Mouse (Mus musculus) activated CD4-positive, CD25-positive, alpha-beta regulatory T cell, adult 4 months (primary cell): ENCODE data around the gene Atg3. TPM values are rescaled to one million over a fixed set of nuclear protein-coding genes. Genes with fewer than 3 reads are reported as not detected.

Source experiments
- ATAC-seq: one replicate; pipeline ENCODE4 v1.8.0; 2017
- polyA plus RNA-seq, 2 experiments: library from polyadenylated mRNA; unstranded; fragments of 100-300 nt; shearing (Covaris generic); gene quantifications; one replicate each; pipeline ENCODE4 v1.2.1; 2017

The Atg3 gene
- polyA plus RNA-seq, 2 experiments from 2014 or later: 16.8 to 21.4 TPM

DNA sequence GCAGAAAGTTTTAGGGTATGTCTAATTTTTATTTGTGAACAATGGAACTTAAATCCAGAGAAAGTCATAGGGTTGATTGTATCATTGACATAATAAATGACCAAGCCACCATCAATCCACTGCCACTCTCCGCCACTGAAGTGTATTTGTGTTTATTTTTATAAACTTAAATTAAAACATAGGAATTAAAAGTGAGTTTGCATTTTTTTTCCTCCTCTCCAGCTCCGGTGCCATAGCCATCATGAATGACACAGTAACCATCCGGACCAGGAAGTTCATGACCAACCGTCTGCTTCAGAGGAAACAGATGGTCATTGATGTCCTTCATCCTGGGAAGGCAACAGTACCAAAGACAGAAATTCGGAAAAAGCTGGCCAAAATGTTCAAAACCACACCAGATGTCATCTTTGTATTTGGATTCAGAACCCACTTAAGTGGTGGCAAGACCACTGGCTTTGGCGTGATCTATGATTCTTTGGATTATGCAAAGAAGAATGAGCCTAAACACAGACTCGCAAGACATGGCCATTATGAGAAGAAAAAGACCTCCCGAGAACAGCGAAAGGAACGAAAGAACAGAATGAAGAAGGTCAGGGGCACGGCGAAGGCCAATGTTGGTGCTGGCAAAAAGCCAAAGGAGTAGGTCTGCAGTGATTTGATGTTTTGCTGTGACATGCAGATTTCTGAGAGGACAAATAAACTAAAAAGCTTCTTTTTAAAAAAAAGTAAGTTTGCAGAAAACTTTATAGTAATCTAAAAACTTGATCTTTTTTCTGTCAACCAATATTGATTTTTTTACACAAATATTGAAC is 46.5 kb downstream of the Atg3 start:
- ATAC-seq: no peak

DNA sequence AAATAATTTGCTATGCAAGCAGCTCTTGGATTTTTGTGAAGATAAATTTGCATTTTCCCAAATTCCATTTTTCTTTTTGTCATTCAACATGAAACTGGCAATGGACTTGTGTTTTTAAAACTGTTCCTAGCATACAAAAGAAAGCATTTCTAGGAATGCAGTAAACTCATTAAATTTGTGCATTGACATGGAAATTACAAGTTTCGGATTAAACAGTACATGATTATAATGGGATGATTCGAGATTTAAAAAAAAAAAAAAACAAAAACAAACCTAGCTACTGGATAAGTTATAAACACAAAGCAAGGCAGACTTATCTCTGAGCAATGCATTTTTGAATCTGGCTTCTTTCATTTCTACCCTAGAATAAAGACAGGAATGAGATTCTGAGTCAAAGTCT is 63.4 kb downstream of the Atg3 start:
- ATAC-seq: no peak

DNA sequence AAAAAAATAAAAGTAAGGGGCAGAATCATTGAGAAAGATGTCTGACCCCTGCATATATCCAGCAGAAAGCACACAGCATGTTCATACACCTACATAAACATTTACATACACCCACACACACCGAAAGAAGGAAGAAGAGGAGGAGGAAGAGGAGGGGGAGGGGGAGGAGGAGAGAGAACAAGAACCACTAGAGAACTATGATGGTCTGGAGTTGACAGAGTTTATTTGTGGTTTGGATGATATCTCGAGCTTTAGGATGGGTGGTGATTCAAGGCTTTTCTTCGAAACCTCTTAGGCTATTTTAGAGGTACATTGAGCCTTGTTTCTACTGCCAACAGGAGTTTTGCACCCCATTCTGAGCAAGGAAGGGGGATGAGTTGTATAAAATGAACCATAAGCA is 64.2 kb downstream of the Atg3 start:
- ATAC-seq: no peak

DNA sequence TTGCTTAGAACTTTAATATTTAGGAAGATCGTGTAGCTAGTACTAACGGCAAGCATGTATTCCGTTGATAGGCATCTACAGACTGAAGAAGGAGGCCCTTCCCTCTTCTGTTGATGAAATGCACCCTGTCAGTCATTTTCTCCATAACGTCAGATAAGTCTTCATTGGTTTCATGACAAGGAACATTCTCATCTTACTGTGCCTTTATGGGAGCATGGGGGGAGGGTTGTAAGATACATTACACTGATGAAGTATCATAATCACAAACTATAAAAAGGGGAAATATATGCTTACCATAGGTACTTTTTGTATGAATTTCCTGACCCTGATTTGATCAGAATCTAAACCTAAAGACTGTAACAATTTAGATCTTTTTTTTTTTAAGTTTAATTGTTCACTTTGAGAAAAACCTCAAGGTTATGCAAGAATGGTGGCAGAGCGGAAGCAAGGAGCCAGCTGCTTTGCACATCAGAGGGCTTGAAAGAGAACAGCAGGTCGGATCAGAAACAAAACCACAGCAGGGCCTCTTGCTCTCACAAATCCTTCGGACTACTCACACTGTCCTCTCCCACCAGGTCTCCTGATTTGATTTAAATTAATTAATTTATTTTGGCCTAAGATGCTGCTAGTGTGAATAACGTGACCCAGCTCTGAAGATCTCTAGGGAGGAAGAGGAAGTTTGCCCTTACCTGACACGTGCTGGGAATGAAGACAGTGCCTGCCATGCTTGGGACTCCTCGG is 65.2 kb downstream of the Atg3 start, which contains the start of gene Btla:
Gene Btla, plus strand, starts transcription at position 668 of the 741 bp plus-strand sequence.
- peak; percentile 69 for ATAC-seq

DNA sequence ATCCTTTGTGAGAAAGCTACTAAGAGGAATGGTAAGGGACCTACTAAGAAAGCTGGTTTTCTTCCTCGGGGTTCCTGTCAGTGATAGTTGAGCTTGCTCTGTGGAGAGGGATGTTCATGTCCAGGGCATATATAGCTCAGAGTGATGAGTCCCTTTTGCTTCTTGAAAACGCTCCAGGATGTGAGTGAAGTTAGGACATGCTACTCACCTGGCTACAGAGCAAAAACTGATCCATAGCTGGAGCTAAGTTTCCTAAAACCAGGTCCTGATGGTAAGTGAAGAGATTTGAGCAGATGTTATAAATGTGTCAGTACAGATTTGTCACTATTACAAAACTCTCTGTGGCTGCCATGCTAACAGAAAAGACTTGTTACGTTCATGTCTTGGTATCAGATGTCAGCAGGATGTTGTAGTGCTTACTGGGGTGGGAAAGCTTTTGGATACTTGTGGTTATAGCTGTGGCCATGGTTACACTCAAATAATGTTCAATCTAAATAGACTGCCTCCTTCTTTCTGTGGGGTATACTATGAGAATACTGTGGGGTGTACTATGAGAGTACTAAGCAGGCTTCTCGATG is 65.9 kb downstream of the Atg3 start:
- peak; percentile 63 for ATAC-seq

DNA sequence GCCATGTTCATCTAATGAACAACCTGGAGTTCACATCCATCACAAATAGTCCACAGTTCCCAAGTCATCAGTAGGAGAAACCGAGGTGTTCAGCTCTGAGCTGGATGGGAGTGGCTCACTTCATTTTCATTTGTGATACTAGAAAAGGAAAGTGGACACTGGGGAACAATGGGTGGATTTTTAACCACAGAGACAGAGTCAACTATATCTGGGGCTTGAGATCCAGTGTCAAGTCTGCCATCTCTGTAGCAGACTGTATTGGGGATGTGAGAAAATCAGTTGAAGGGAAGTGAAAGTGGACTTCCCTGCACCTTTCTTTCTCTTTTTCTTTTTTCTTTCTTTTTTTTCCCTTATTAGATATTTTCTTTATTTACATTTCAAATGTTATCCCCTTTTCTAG is 68.4 kb downstream of the Atg3 start:
- ATAC-seq: no peak

DNA sequence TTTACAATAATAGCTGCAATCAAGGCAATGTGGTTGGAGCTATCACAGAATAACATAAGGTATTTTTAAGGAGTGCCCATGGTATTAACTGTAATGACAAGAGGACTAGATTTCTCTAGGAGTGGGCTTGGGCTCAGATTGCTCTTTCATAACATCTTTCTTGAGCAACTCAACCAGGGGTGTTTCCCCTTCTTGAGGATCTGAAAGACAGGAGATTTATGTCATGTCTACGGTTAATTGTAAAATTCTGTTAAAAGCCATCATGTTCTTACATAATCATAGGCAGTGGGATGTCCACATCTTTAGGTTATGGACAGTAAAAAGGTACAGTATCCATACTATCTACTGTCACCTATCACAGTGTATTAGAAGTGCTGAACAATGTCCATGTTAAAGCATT is 72.7 kb downstream of the Atg3 start:
- no peak for ATAC-seq

DNA sequence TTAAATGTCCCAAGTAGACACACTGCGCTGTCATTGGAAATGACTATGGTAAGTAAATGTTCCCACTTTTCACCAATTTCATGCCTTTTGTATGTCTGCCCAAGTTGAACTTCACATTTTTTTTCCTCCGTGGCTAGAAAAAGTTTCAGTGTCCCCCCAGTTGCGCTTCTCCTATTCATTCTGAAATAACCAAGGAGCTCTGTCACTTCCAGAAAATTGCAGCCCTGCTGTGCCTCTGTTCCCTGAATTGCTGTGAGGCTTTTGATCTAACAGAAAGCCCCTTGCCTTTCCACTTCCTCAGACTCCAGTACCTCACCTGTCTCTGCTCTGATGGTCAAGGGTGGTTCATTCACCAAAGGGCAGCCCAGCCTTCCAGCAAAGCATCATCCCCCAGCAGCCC is 74.4 kb downstream of the Atg3 start:
- peak; percentile 28 for ATAC-seq

Other genes starting within 250 kb of the Atg3 start
- gene Cd200r3, start 215.1 kb upstream of the Atg3 start, polyA plus RNA-seq: 1 to 10 TPM in 1 of 2 experiments, under 1 TPM in 1; 0.57 to 1.1 TPM
- under 1 TPM; 0.45 to 0.73 TPM for gene Ccdc80, start 65.4 kb upstream of the Atg3 start, polyA plus RNA-seq
- gene Slc35a5, start 79 bp upstream of the Atg3 start, polyA plus RNA-seq: 10 to 100 TPM; 23.5 to 36.9 TPM
- gene Btla, start 65.5 kb downstream of the Atg3 start, polyA plus RNA-seq: 10 to 100 TPM; 49.7 to 64.9 TPM